Mouse (Mus musculus): ENCODE results near the gene Fam131b.

DNA sequence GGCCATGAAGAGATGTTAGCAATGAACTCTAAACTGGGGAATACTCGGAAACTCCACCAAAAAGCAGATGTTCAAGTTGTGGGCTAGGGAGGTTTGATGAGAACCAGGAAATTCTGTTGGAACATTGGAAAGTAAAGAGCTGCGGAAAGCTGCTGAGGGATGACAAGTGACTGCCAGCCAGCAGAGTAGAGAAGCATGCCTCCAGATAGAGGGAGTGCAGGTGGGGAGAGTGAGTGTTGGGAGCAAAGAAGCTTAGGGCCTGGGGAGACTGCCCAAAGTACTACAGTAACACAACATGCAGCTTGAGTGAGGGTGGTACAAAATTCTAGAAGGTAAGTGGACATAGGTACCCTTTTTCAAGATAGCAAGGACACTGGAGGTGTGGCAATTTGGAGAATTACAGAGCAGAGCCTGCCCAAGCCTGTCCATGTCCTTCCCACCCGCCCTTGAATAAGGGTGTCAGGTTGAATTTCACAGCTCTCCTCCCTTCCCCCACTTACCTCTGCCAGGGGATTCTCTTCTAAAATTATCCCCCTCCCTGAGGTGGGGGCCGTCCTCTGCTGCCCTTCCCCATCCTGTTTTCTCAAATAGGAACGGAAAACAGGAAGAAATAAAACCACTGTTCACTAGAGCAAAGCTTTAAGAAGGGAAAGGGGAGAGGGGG, 41.4 kb downstream of the Fam131b start:
- no peak for TF ChIP-seq CTCF (conservative IDR thresholded peaks at IDR 0.05; ENCODE audit: low read length)
- no peak for TF ChIP-seq NANOG (IDR thresholded peaks at IDR 0.05; ENCODE audit: borderline replicate concordance, low read length)
- TF ChIP-seq POU5F1 (IDR thresholded peaks at IDR 0.05; ENCODE audit: borderline replicate concordance, low read length): no peak

Data from E14TG2a.4 (cell line).